Comparison of ENCODE assay signal across 8 mouse cellular contexts in the genomic region with DNA sequence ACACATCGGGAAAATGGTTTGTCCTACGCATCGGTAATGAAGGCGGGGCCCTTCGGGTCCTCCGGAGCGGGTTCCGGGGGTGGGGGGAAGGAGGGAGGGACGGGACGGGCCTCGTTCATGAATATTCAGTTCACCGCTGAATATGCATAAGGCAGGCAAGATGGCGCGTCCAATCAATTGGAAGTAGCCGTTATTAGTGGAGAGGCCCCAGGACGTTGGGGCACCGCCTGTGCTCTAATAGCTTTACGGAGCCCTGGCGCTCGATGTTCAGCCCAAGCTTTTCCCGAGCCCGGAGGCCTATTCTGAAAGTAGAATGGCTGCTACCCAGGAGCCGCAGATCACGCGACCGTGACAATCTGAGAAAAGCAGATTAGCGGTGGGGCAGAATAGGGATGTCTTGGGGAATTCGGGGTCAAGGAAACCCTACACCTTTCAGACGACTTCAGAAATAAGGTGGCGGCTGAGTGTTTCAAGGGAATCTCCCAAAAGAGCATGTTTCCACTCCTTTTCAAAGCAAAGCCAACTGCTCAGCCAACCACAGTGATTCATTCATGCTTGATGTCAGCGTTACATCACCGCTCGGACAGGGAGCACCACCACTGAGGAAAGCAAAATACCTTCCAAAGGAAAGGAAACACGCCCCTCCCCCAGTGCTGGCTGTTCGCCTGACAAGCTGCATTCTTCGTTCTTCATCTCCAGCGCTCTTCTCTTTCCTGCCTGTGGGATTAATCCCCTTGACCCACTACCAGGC. TPM values are rescaled to one million over a fixed set of nuclear protein-coding genes. Genes with fewer than 3 reads are reported as not detected.
A peak's percentile ranks its signal among the peaks of the same experiment; 100 is the strongest.
DNase-seq lines count a peak whose midpoint lies in the region; ATAC-seq and TF ChIP-seq lines count a peak whose summit lies in the region.

No protein-coding gene starts in this region.

- ATAC-seq in forebrain, embryonic 12.5 days (ENCODE audit: low FRiP score): peak; percentile 89
- peak; percentile 82 for ATAC-seq in heart, postnatal 0 days (ENCODE audit: insufficient read depth, low read depth)
- ATAC-seq in liver, embryonic 15.5 days (ENCODE audit: insufficient read depth): peak; percentile 85
- peak; percentile 93 for ATAC-seq in neural tube, embryonic 13.5 days (ENCODE audit: low read depth)

- no peak; the same call in 1 of the 2 replicates for TF ChIP-seq POLR2A in thymus, adult 2 months (IDR thresholded peaks at IDR 0.05; ENCODE audit: control insufficient read depth, extremely low read depth, insufficient read depth, low read length, poor library complexity)

- H3K4me2 ChIP-seq in forebrain, embryonic 12.5 days: peak overlapping the region; percentile 78
- peak overlapping the region; percentile 78 for H3K4me2 ChIP-seq in heart, postnatal 0 days (ENCODE audit: low read depth, low read length)
- H3K4me2 ChIP-seq in liver, embryonic 15.5 days: peak overlapping the region; percentile 93
- H3K4me2 ChIP-seq in neural tube, embryonic 13.5 days: peak overlapping the region; percentile 92

- under 1% methylated on average over 37 of the region's 37 CpGs for WGBS in forebrain, embryonic 12.5 days
- under 1% methylated on average over 37 of the region's 37 CpGs for WGBS in heart, postnatal 0 days
- under 1% methylated on average over 37 of the region's 37 CpGs for WGBS in liver, embryonic 15.5 days (ENCODE audit: insufficient replicate concordance)
- 0% methylated on average over 37 of the region's 37 CpGs for WGBS in neural tube, embryonic 13.5 days
- WGBS in thymus, adult 2 months: under 1% methylated on average over 37 of the region's 37 CpGs

- peaks cover 47% of the 10 kb centered on the region for H3K4me1 ChIP-seq in forebrain, embryonic 12.5 days
- H3K4me1 ChIP-seq in heart, postnatal 0 days (ENCODE audit: control insufficient read depth, insufficient read depth): peaks cover 28% of the 10 kb centered on the region
- peaks cover 52% of the 10 kb centered on the region for H3K4me1 ChIP-seq in liver, embryonic 15.5 days (replicated peaks)
- H3K4me1 ChIP-seq in neural tube, embryonic 13.5 days (replicated peaks): peaks cover 54% of the 10 kb centered on the region
- peaks cover 14% of the 10 kb centered on the region for H3K4me1 ChIP-seq in thymus, adult 2 months (replicated peaks; ENCODE audit: control insufficient read depth, insufficient read depth, low read length)

- no peaks in the 10 kb centered on the region for H3K27me3 ChIP-seq in forebrain, embryonic 12.5 days
- no peaks in the 10 kb centered on the region for H3K27me3 ChIP-seq in heart, postnatal 0 days (ENCODE audit: control insufficient read depth, insufficient read depth, low read length)
- H3K27me3 ChIP-seq in liver, embryonic 15.5 days: no peaks in the 10 kb centered on the region
- H3K27me3 ChIP-seq in neural tube, embryonic 13.5 days: no peaks in the 10 kb centered on the region
- H3K27me3 ChIP-seq in thymus, adult 2 months (ENCODE audit: control insufficient read depth, insufficient read depth, low read length): no peaks in the 10 kb centered on the region

- H3K4me3 ChIP-seq in forebrain, embryonic 12.5 days (replicated peaks): peak overlapping the region; percentile 52
- peak overlapping the region; percentile 61 for H3K4me3 ChIP-seq in heart, postnatal 0 days (ENCODE audit: low read depth, low read length)
- H3K4me3 ChIP-seq in liver, embryonic 15.5 days (replicated peaks): peak overlapping the region; percentile 70
- H3K4me3 ChIP-seq in neural tube, embryonic 13.5 days: peak overlapping the region; percentile 63
- peak overlapping the region; percentile 69 for H3K4me3 ChIP-seq in thymus, adult 2 months (ENCODE audit: control insufficient read depth, insufficient read depth, low read length)

- no peaks in the 10 kb centered on the region for H3K36me3 ChIP-seq in forebrain, embryonic 12.5 days (replicated peaks)
- no peaks in the 10 kb centered on the region for H3K36me3 ChIP-seq in heart, postnatal 0 days (replicated peaks; ENCODE audit: control insufficient read depth, insufficient read depth, low read length)
- peaks cover 14% of the 10 kb centered on the region; the same call in 1 of the 2 replicates for H3K36me3 ChIP-seq in liver, embryonic 15.5 days (replicated peaks)
- H3K36me3 ChIP-seq in neural tube, embryonic 13.5 days: no peaks in the 10 kb centered on the region
- H3K36me3 ChIP-seq in thymus, adult 2 months (ENCODE audit: control insufficient read depth, insufficient read depth, low read length): no peaks in the 10 kb centered on the region

- DNase-seq in ES-CJ7 (ENCODE audit: low read depth, low spot score): peak; percentile 96
- peak; percentile 53 for DNase-seq in c-Kit-positive CD71-positive TER-119-negative erythroid progenitor cells, embryonic 14.5 days (ENCODE audit: low read depth)
- peak; percentile 94 for DNase-seq in heart, postnatal 0 days (ENCODE audit: low spot score)
- peak; percentile 89 to 95 for DNase-seq in kidney, postnatal 36 days
- peak; percentile 64 for DNase-seq in thymus, adult 2 months

- TF ChIP-seq CTCF in heart, postnatal 0 days (IDR thresholded peaks at IDR 0.05; ENCODE audit: low read depth): no peak
- no peak for TF ChIP-seq CTCF in thymus, adult 2 months (IDR thresholded peaks at IDR 0.05; ENCODE audit: borderline replicate concordance, control insufficient read depth, extremely low read depth, insufficient read depth, low read length, poor library complexity)

- no peaks in the 10 kb centered on the region for H3K9me3 ChIP-seq in forebrain, embryonic 12.5 days
- H3K9me3 ChIP-seq in heart, postnatal 0 days (replicated peaks; ENCODE audit: control insufficient read depth, low read length): no peaks in the 10 kb centered on the region
- H3K9me3 ChIP-seq in liver, embryonic 15.5 days (replicated peaks): no peaks in the 10 kb centered on the region
- H3K9me3 ChIP-seq in neural tube, embryonic 13.5 days: no peaks in the 10 kb centered on the region

- no peak; the same call in 1 of the 2 replicates for TF ChIP-seq EP300 in heart, postnatal 0 days (IDR thresholded peaks at IDR 0.05; ENCODE audit: low read depth)

- peak overlapping the region; percentile 99 for H3K27ac ChIP-seq in forebrain, embryonic 12.5 days
- H3K27ac ChIP-seq in heart, postnatal 0 days (ENCODE audit: low read depth): peak overlapping the region; percentile 98
- peak overlapping the region; percentile 95 for H3K27ac ChIP-seq in liver, embryonic 15.5 days (replicated peaks)
- H3K27ac ChIP-seq in neural tube, embryonic 13.5 days (replicated peaks): peak overlapping the region; percentile 99
- H3K27ac ChIP-seq in thymus, adult 2 months (ENCODE audit: control insufficient read depth, insufficient read depth, low read length): peak overlapping the region; percentile 93

- peak overlapping the region; percentile 86 for H3K9ac ChIP-seq in forebrain, embryonic 12.5 days
- H3K9ac ChIP-seq in heart, postnatal 0 days (replicated peaks; ENCODE audit: low read depth, low read length): peak overlapping the region; percentile 74
- H3K9ac ChIP-seq in liver, embryonic 15.5 days: peak overlapping the region; percentile 81
- peak overlapping the region; percentile 92 for H3K9ac ChIP-seq in neural tube, embryonic 13.5 days

RNA-seq across cellular contexts. Expression of gene Polr2a, which starts 0.7 kb away (rescaled TPM):
- polyA plus RNA-seq in forebrain, embryonic 12.5 days (2016; fragmentation: Nextera tagmentation; extraction: Ambion mirVana): 31.3 and 35.4 TPM in 2 replicates
- total RNA-seq in heart, postnatal 0 days (2014; rRNA removed; ENCODE audit: low replicate concordance): 13.4 and 15.6 TPM in 2 replicates
- polyA plus RNA-seq in heart, postnatal 0 days (2015; fragmentation: Nextera tagmentation; extraction: Ambion mirVana): 6.2 and 6.6 TPM in 2 replicates
- 10.2 and 10.4 TPM in 2 replicates for polyA plus RNA-seq in liver, embryonic 15.5 days (2015; fragmentation: Nextera tagmentation; extraction: Ambion mirVana)
- 22.9 and 27.2 TPM in 2 replicates for polyA plus RNA-seq in neural tube, embryonic 13.5 days (2015; fragmentation: Nextera tagmentation; extraction: Ambion mirVana)
- polyA plus RNA-seq in thymus, adult 2 months (2012; rRNA removed): 113 and 125 TPM in 2 replicates

RNA-seq across cellular contexts. Expression of gene Slc35g3, which starts 2.6 kb away (rescaled TPM):
- polyA plus RNA-seq in forebrain, embryonic 12.5 days (2016; fragmentation: Nextera tagmentation; extraction: Ambion mirVana): 0.13 and 0.33 TPM in 2 replicates
- total RNA-seq in heart, postnatal 0 days (2014; rRNA removed; ENCODE audit: low replicate concordance): not detected in 2 replicates
- polyA plus RNA-seq in heart, postnatal 0 days (2015; fragmentation: Nextera tagmentation; extraction: Ambion mirVana): 0.18 TPM in 1 of 2 replicates, not detected in the other
- not detected in 2 replicates for polyA plus RNA-seq in liver, embryonic 15.5 days (2015; fragmentation: Nextera tagmentation; extraction: Ambion mirVana)
- polyA plus RNA-seq in neural tube, embryonic 13.5 days (2015; fragmentation: Nextera tagmentation; extraction: Ambion mirVana): 0.13 TPM in 1 of 2 replicates, not detected in the other
- 0.08 and 0.29 TPM in 2 replicates for polyA plus RNA-seq in thymus, adult 2 months (2012; rRNA removed)

RNA-seq across cellular contexts. Expression of gene Zbtb4, which starts 6.6 kb away (rescaled TPM):
- polyA plus RNA-seq in forebrain, embryonic 12.5 days (2016; fragmentation: Nextera tagmentation; extraction: Ambion mirVana): 1.3 and 1.5 TPM in 2 replicates
- 21.2 and 28.7 TPM in 2 replicates for total RNA-seq in heart, postnatal 0 days (2014; rRNA removed; ENCODE audit: low replicate concordance)
- 2.6 and 2.9 TPM in 2 replicates for polyA plus RNA-seq in heart, postnatal 0 days (2015; fragmentation: Nextera tagmentation; extraction: Ambion mirVana)
- 0.43 and 0.92 TPM in 2 replicates for polyA plus RNA-seq in liver, embryonic 15.5 days (2015; fragmentation: Nextera tagmentation; extraction: Ambion mirVana)
- 2.5 and 2.9 TPM in 2 replicates for polyA plus RNA-seq in neural tube, embryonic 13.5 days (2015; fragmentation: Nextera tagmentation; extraction: Ambion mirVana)
- 32.2 and 35.6 TPM in 2 replicates for polyA plus RNA-seq in thymus, adult 2 months (2012; rRNA removed)

RNA-seq across cellular contexts. Expression of gene Chrnb1, which starts 36.6 kb away (rescaled TPM):
- polyA plus RNA-seq in forebrain, embryonic 12.5 days (2016; fragmentation: Nextera tagmentation; extraction: Ambion mirVana): 1.2 and 1.8 TPM in 2 replicates
- 2.5 and 11.2 TPM in 2 replicates for total RNA-seq in heart, postnatal 0 days (2014; rRNA removed; ENCODE audit: low replicate concordance)
- 2.7 and 3.1 TPM in 2 replicates for polyA plus RNA-seq in heart, postnatal 0 days (2015; fragmentation: Nextera tagmentation; extraction: Ambion mirVana)
- polyA plus RNA-seq in liver, embryonic 15.5 days (2015; fragmentation: Nextera tagmentation; extraction: Ambion mirVana): 0.84 and 1.3 TPM in 2 replicates
- 2.4 and 4.5 TPM in 2 replicates for polyA plus RNA-seq in neural tube, embryonic 13.5 days (2015; fragmentation: Nextera tagmentation; extraction: Ambion mirVana)
- 12.9 and 15.7 TPM in 2 replicates for polyA plus RNA-seq in thymus, adult 2 months (2012; rRNA removed)

RNA-seq across cellular contexts. Expression of gene Fgf11, which starts 42.5 kb away (rescaled TPM):
- 2.6 and 3.2 TPM in 2 replicates for polyA plus RNA-seq in forebrain, embryonic 12.5 days (2016; fragmentation: Nextera tagmentation; extraction: Ambion mirVana)
- total RNA-seq in heart, postnatal 0 days (2014; rRNA removed; ENCODE audit: low replicate concordance): 5.3 and 5.7 TPM in 2 replicates
- polyA plus RNA-seq in heart, postnatal 0 days (2015; fragmentation: Nextera tagmentation; extraction: Ambion mirVana): 0.75 and 1.0 TPM in 2 replicates
- 0.16 and 0.18 TPM in 2 replicates for polyA plus RNA-seq in liver, embryonic 15.5 days (2015; fragmentation: Nextera tagmentation; extraction: Ambion mirVana)
- 6.8 and 8.9 TPM in 2 replicates for polyA plus RNA-seq in neural tube, embryonic 13.5 days (2015; fragmentation: Nextera tagmentation; extraction: Ambion mirVana)
- polyA plus RNA-seq in thymus, adult 2 months (2012; rRNA removed): 1.7 and 2.4 TPM in 2 replicates

Comparison
In these comparisons a context has a peak if more than half of its experiments do, and no peak if none do; other contexts are left out.
1. Peak in every context shown above with its lines: DNase-seq, ATAC-seq, H3K4me3 ChIP-seq and H3K27ac ChIP-seq.